Mouse (Mus musculus) spleen, embryonic (tissue): ENCODE measurements at regions not wholly inside any gene's neighbourhood (a gene's known extent, or its start where the extent isn't known, plus 50 kb on each side); places are given as distances from the start of the nearest gene placed in this dataset.

Experiments used
- CTCF ChIA-PET: fragments of 350-600 bp; sonication (Branson Sonifier 250); formaldehyde crosslinking; loops from one replicate; lab custom pipeline; 2022; lab: Charles Lee

DNA sequence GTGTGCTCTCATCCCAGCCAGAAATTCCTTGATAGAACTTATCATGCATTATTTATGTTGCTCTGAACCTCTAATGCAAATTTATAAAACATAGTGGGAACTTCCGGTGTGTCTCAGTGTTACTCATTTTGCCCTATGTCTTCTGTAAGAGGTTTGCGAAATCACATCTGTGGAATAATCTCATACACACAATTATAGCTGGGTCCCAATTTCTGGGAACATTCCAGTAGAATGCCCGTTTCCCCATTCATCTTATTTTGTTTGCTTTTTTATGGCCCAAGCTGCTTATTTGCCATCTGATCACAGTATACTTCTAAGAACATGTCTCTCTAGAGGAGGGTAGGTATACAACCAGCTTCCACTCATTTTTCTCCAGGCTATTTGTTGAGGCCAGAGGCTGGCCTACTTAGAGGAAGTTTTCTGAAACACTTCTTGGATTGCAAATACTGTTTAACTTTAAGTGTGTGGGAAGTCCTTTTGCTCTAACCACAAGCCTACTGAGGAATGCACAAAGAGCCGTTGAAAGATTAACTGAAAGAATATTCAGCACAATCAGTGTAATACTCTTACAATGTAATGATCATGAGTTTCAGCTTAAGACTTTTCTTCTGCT is 474.1 kb upstream of the Slit2 start:
- CTCF ChIA-PET = no interaction called here

DNA sequence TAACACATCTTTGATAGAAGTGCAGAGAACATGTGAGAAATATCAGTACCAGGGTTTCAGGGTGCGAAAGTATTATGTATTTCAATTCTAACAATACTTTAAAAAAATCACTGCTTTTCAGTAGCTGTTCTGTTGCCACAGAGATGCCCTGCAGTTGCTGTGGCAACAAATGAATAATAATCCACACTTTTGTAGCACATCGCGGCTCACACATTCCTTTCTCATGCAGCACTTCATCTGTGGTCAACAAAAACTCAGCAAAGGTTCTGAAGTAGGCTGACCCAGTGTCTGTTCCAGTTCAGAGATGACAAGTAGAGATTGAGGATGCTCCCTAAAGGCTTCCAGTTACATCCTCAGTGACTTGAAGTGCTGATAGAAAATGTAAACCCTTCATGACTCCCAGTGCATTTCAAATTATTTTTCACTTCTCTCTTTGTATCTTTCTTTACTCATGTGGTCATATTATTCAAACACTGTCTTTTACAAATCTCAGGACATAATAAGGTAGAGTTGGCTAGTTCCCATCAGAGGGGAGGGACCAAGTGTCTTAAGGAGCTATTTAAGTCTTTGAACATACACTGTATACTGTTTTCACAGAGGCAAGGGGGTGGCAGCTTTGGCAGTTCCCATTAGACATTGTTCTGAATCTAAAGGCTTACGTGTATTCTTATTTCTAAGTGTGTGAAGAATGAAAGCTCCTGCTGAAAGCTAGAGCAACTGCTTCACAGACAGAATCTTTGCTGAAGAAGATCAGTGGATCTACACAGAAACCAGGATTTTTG is 460.6 kb upstream of the Slit2 start:
- CTCF ChIA-PET = no interaction called here

DNA sequence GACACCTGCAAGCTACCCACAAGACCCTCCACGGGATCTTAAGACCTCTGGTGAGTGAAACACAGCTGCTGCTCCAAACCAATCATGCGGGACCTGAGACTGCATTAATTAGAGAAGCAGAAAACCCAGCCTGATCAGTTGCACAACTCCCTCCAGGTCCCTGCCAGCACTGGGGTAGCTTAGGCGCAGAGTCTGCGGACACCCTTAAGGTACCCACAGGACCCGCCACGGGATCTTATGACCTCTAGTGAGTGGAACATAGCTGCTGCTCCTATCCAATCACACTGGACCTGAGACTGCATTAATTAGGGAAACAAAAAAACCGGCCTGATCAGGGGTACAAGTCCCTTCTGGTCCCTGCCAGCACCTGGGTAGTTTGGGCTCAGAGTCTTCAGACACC is 454.3 kb upstream of the Slit2 start:
- CTCF ChIA-PET = interaction anchor here (0.7 kb wide), 1 partner anchor 15 kb away, joined by 3 read pairs; no protein-coding TSS in a partner anchor

DNA sequence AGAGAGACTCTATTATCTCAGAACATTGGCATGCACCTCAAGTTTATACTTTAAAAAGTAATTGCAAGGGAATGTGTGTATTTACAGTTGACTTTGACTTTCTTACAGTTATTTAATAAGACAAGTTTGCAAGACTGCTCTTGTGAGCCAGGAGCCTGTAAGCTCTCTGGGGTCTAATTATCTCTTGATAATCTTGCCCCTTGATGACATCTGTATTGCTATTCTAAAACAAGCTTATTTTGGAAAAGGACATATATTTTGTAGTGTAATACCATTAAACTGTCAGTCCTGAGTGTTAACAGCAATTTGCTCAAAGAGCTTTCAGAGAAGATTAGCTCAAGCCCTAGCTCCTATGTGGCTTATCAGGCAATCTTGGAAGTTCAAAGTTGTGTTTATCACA is 445.4 kb upstream of the Slit2 start:
- CTCF ChIA-PET = no interaction called here

DNA sequence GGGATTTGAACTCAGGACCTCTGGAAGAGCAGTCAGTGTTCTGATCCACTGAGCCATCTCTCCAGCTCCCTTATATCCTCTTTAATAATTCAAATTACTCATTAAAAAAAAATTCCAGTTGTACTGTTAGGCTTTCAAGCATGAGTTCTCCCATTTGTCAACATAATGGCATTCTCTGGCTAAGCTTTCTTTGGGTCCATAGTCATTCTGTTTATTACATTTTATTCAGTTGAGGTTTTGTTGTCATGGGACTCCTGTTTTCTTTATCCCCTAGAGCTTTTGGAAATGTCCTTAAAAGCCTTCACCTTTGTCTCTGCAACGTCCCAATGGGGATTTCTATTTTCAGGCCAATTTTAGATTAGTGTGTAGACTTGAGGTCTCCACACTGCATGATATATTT is 440.7 kb upstream of the Slit2 start:
- CTCF ChIA-PET = no interaction called here

DNA sequence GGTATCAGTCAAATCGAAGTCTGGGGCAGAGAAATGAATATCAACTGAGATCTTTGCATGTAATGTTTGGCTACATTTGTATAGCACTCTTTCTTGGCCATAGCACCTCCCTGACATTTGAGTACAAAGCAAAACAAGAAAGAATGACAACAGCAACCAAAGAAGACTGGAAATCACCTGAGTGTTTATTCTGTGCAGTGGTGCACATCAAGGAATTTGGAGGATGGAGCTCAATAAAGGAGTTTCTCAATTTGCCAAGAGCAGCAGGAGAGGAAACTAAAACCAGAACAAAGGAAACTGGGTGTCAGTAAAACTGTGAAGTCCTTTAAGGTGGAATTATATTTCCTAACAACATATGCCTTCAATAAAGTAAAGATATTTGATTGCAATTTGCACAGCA is 426.2 kb upstream of the Slit2 start:
- CTCF ChIA-PET = no interaction called here

DNA sequence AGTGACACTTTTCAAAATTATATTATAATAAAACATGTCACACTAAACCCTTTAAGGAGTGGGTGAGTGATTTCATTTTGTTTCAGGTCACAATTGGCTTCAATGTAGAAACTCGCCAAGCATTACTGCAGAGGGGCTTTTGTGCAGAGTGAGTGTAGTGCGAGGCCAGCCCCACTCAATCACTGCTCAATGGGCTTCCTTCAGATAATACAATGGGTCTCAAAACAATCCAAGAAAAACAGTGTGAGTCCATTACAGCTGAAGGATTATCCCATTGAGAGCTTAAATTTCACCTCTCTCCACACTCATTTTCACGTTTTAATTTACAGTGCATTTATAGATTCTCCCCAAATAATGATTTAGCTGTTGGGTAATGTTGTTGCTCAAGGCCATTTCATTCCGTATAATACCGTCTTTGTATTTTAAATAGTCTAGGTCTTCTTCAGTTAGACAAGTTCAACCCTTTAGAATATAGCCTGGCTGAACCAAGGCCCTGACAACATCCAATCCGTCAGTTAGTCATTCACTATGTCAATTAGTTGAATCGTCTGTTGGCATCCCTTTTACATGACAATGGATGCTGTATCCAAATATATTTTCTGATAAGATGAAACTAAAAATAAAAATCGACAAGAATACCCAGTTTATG is 425.7 kb upstream of the Slit2 start:
- CTCF ChIA-PET = no interaction called here
